Mouse (Mus musculus) lung, postnatal 0 days (tissue): ENCODE measurements at regions not wholly inside any gene's neighbourhood (a gene's known extent, or its start where the extent isn't known, plus 50 kb on each side); places are given as distances from the start of the nearest gene placed in this dataset.

Source experiments
- ATAC-seq: fragments of 200-750 bp; cut with Nextera tagmentation; 2 replicates; pipeline ENCODE4 v1.8.0; 2017; ENCODE audit warnings: moderate library complexity
- DNase-seq: peaks from one replicate; pipeline ENCODE4 v3.0.0-alpha.2; 2016; ENCODE audit warnings: low spot score
- H3K27ac ChIP-seq: fragments of 300-500 bp; sonication (generic); 2 replicates; pipeline ENCODE4 v1.5.1; 2014; ENCODE audit warnings: antibody characterized with exemption, mild to moderate bottlenecking, low read length, mixed read lengths
- H3K27me3 ChIP-seq: fragments of 300-500 bp; sonication (generic); replicated peaks from 2 replicates; pipeline ENCODE4 v1.6.1; 2014; ENCODE audit warnings: low read length, mixed read lengths; ENCODE audit not compliant: insufficient read depth
- H3K36me3 ChIP-seq: fragments of 300-500 bp; sonication (generic); 2 replicates; pipeline ENCODE4 v1.6.1; 2014; ENCODE audit warnings: low read length, mixed read lengths; ENCODE audit not compliant: insufficient read depth
- H3K4me1 ChIP-seq: fragments of 300-500 bp; sonication (generic); 2 replicates; pipeline ENCODE4 v1.6.1; 2014; ENCODE audit warnings: antibody characterized with exemption, low read depth, low read length, mixed read lengths; ENCODE audit not compliant: insufficient read depth
- H3K4me2 ChIP-seq: fragments of 300-500 bp; sonication (generic); replicated peaks from 2 replicates; pipeline ENCODE4 v1.6.1; 2014; ENCODE audit warnings: low read depth, mild to moderate bottlenecking, low read length, moderate library complexity, mixed read lengths
- H3K4me3 ChIP-seq: fragments of 300-500 bp; sonication (generic); 2 replicates; pipeline ENCODE4 v1.5.1; 2014; ENCODE audit warnings: low read depth, low read length
- H3K9ac ChIP-seq: fragments of 300-500 bp; sonication (generic); replicated peaks from 2 replicates; pipeline ENCODE4 v1.6.1; 2014; ENCODE audit warnings: low read depth, mild to moderate bottlenecking
- H3K9me3 ChIP-seq: fragments of 300-500 bp; sonication (generic); 2 replicates; pipeline ENCODE4 v1.6.1; 2016; ENCODE audit warnings: low read length, mixed read lengths
- CTCF ChIP-seq: IDR thresholded peaks from 2 replicates; pipeline ENCODE4 v1.5.1; 2016; ENCODE audit warnings: antibody characterized with exemption, mild to moderate bottlenecking
- EP300 ChIP-seq: IDR thresholded peaks from 2 replicates; pipeline ENCODE4 v1.6.1; 2016; ENCODE audit warnings: antibody characterized with exemption, mild to moderate bottlenecking, control low read depth
- WGBS: fragments of 180-500 bp; shearing (Covaris S2); extraction: QIAGEN DNeasy Blood & Tissue Kit; methylation state at CpG from one replicate; pipeline ENCODE4 v1.1.7; 2014; 5-methylcytosine and 5-hydroxymethylcytosine counted together

DNA sequence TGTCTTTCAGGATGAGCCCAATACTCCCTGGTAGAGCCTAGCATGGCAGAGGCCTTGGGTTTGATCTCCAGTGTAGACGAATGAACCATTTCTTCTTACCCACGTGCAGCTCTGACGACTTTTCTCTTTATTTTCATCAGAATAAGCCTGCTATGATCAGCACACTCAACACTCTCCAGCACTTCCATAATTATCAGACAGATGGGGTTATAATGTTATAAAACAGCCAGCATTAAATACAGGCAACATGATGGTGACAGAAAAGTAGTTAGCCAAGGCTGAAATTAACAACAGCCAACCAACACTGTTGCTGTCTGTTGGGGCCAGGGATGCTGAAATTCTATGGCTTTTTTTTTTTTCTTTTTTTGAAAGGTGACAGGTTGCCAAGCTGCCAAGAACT, 67.7 kb upstream of the Mkln1 start:
- H3K9me3 ChIP-seq, result no peaks in the 10 kb centered on the region
- H3K27ac ChIP-seq, result no peak overlapping the region
- H3K36me3 ChIP-seq, result no peaks in the 10 kb centered on the region
- no peak for TF ChIP-seq EP300
- no peaks in the 10 kb centered on the region for H3K27me3 ChIP-seq
- no peak for DNase-seq
- H3K4me1 ChIP-seq, result no peaks in the 10 kb centered on the region
- H3K9ac ChIP-seq, result no peak overlapping the region
- 87% methylated on average over 3 of the region's 3 CpGs for WGBS
- no peak overlapping the region for H3K4me2 ChIP-seq
- ATAC-seq, result no peak
- H3K4me3 ChIP-seq, result no peak overlapping the region

- ATAC-seq (no peak), DNase-seq (no peak)
- Histone ChIP-seq H3K9ac (no peak overlapping the region), H3K4me1 (no peaks in the 10 kb centered on the region), H3K27me3 (no peaks in the 10 kb centered on the region), H3K27ac (no peak overlapping the region), H3K36me3 (no peaks in the 10 kb centered on the region), H3K4me2 (no peak overlapping the region), H3K4me3 (no peak overlapping the region), H3K9me3 (no peaks in the 10 kb centered on the region)
- TF ChIP-seq CTCF (no peak), EP300 (no peak)
- 83% methylated on average over 6 of the region's 6 CpGs for WGBS
Observed at GRCm38 (mm10) chr6:31332254-31332653, 66.3 kb upstream of the Mkln1 start.

GRCm38 (mm10) chr6:31332714-31333113, 65.8 kb upstream of the Mkln1 start:
- H3K36me3 ChIP-seq, result no peaks in the 10 kb centered on the region
- no peak overlapping the region for H3K9ac ChIP-seq
- H3K27ac ChIP-seq, result no peak overlapping the region
- 64% methylated on average over 4 of the region's 4 CpGs for WGBS
- H3K4me1 ChIP-seq, result no peaks in the 10 kb centered on the region
- TF ChIP-seq CTCF (no peak), EP300 (no peak)
- H3K4me2 ChIP-seq, result no peak overlapping the region
- no peaks in the 10 kb centered on the region for H3K9me3 ChIP-seq
- no peak overlapping the region for H3K4me3 ChIP-seq
- no peak for ATAC-seq
- H3K27me3 ChIP-seq, result no peaks in the 10 kb centered on the region
- DNase-seq, result no peak

DNA sequence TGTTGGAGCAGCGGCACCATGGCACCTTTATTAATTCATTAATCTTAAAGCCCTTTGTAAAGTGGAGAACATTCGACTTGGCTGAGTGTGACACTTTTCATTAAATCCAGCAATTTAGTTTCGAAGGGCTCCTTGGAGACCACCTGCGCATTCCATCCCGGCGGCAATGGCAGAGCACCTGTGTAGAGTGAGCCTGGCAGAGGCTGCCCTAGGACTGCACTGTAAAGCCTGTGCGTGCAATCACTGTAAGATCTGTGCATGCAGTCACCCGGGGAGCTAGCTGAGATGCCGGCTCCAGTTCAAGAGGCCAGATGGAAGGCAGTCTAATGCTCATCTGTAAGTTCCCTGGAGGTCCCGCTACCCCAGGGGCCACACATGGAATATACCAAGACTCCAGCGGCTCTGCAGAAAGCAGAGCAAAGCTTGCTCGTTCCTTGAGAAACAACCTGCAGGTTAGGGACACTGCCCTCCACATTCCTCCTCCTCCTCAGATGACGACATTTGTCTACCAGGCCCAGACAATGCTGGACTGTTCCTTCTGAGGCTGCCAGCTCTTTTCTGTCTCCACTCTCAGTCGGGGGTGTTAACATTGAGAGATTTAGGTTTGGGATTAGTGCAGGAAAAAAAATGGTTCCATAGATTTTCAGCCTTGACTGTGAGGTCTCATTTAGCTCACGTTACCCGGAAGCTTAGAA, 65.2 kb upstream of the Mkln1 start:
- Histone ChIP-seq H3K9ac (no peak overlapping the region), H3K4me2 (no peak overlapping the region), H3K36me3 (no peaks in the 10 kb centered on the region), H3K4me3 (no peak overlapping the region), H3K27ac (no peak overlapping the region), H3K4me1 (no peaks in the 10 kb centered on the region), H3K27me3 (no peaks in the 10 kb centered on the region), H3K9me3 (no peaks in the 10 kb centered on the region)
- TF ChIP-seq CTCF, result no peak
- TF ChIP-seq EP300, result no peak
- WGBS, result 61% methylated on average over 16 of the region's 16 CpGs
- ATAC-seq (no peak), DNase-seq (no peak)

DNA sequence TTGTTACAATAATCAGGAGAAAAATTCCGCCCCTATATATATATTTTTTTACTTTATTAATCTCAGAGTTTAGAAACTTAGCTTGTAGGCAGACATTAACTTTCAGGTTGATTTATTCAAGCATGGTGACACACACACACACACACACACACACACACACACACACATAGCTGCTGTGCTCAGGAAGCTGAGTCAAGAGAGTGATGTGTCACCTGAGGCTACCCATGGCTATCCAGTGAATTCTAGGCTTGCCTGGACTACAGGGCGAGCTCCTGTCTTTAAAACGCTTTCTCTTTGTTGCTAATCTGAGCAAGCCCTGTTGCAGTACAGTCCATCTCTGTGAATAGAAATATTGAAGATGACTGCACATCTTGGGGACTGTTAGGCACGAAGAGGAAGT, 64.4 kb upstream of the Mkln1 start:
- H3K9me3 ChIP-seq, result no peaks in the 10 kb centered on the region
- WGBS, result 81% methylated on average over 4 of the region's 4 CpGs
- DNase-seq, result no peak

DNA sequence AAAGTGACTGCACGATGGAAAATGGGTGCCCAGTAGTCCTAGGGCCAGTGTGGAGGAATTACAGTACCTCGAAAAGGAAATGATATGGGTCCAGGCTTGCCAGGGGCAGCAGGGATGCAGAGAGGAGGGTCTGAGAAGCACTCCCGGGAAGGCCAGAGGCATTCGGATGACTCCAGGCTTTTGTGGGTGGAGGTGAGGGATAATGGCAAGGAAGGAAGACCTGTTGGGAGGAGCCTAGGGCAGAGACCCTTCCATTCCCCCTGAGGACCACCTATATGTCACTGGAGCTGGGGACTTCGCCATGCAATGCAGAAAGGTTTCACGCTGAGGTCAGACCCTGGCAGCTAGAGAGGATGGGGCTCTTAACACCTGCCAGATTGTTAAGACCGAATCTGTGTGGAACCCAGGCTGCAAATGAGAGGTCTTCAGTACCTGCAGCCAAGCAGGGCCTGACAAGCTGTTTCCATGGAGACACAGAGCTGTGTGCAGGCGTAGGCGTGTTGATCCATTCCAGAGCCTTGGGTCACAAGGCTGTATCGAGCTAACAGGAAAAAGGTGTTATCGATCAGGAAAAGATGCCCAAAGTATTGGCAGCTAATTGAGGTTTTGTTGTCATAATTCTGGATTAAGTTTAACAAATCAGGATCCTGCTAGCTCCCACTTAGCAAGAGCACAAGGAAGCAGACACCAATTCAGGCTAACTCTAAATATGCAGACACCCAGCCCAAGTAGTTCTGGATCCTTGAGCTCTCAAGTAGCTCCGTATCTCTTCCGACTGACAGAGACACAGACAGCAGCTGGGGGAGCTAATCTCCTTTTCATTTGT, 59.2 kb upstream of the Mkln1 start:
- Histone ChIP-seq H3K9me3 (no peaks in the 10 kb centered on the region), H3K27me3 (no peaks in the 10 kb centered on the region), H3K36me3 (no peaks in the 10 kb centered on the region), H3K4me3 (no peak overlapping the region), H3K9ac (no peak overlapping the region), H3K4me1 (no peaks in the 10 kb centered on the region; the same call in 1 of the 2 replicates), H3K4me2 (no peak overlapping the region), H3K27ac (no peak overlapping the region)
- TF ChIP-seq EP300 (no peak), CTCF (no peak)
- WGBS, result 38% methylated on average over 13 of the region's 13 CpGs
- ATAC-seq, result no peak
- DNase-seq, result no peak

More for the DNA sequence above, 64.4 kb upstream of the Mkln1 start:
- no peak overlapping the region for H3K27ac ChIP-seq
- H3K4me3 ChIP-seq, result no peak overlapping the region
- no peaks in the 10 kb centered on the region for H3K4me1 ChIP-seq
- ATAC-seq, result no peak
- no peaks in the 10 kb centered on the region for H3K27me3 ChIP-seq
- H3K4me2 ChIP-seq, result no peak overlapping the region
- TF ChIP-seq CTCF, result no peak
- TF ChIP-seq EP300, result no peak
- H3K36me3 ChIP-seq, result no peaks in the 10 kb centered on the region
- no peak overlapping the region for H3K9ac ChIP-seq
